Mouse (Mus musculus) gastrocnemius, postnatal 36 days (tissue): ENCODE measurements at regions not wholly inside any gene's neighbourhood (a gene's known extent, or its start where the extent isn't known, plus 50 kb on each side); places are given as distances from the start of the nearest gene placed in this dataset.

Experiments used
- DNase-seq, 2 experiments: peaks; one replicate each; pipeline ENCODE4 v3.0.0; 2022
- intact Hi-C: fragments of 180-260 bp; cut with DNase I; formaldehyde crosslinking; loops from one replicate; pipeline ENCODE4 v1.15.1; 2025

DNA sequence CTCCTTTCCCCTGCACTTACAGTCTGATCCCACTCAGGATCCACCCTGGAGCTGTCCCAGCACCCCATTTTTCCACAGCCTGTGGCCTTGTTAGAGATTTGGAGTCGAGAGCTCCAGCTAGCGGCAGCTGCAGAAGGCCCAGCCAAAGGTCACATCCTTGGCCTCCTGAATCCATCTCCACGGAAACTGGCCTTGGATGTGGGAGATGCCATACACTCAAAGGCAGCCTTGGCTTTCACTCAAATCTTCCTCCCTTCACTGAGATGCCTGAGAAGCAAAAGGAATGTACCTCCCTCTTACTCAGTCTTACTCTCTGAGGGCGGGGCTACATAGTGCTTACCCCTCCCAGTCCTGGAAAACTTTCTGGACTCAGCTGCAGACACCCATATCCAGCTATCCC lies 56.2 kb upstream of the Ky start:
- no peak for DNase-seq

DNA sequence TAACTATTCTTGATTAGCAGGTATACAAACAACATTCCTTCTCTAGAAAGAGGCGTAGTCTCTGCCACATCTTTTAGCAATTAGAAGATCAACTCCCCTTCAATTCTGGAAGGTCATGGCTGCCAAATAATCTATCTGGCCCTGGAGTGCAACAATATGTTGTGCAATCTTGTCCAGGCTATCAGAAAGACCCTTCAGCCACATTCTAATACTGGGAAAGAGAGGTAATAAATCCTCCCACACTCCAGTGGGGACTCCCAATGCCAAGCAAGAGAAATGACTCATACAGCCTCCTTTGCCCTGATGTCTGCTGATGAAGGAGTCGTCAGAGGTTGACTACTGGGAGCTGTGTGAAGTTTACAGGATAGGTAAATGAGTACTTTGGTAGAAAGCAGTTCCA lies 59.5 kb upstream of the Ky start:
- DNase-seq = no peak
- intact Hi-C loops = no loop called here

More for the DNA sequence above, 56.2 kb upstream of the Ky start:
- intact Hi-C loops = no loop called here

DNA sequence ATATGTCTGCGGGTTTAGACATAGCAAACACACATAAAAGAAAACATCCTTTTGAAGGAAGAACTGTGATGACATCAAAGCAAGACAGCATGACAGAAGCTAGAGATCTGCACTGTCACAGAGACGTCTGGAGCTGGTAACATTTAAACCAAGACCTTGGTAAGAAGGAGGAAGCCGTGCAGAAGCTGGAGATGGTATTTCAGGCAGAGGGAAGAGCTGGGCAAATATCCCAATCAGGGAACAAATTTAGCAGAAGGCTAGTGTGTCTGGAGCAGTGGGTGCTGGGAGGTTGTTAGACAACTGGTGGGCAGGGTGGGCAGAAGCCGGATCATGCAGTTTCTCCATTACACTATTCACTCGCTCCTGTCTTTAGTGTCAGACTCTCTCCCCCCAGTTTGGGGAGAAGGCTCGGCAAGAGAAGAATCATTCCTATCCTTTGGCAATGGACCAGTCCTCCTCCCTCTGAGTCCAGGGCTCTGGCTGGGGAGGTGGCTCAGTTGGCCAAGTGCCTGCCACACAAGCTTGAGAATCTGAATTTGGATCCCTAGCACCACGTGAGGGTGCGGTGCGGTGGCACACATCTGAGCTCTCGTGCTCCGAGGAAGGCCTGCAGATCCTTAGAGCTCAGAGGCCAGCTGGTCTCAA lies 63.2 kb upstream of the Ky start:
- peak; percentile 13 to 60 for DNase-seq
- intact Hi-C loops = loop anchor here (5.0 kb wide), 1 partner anchor 40 kb away; no protein-coding TSS in a partner anchor

DNA sequence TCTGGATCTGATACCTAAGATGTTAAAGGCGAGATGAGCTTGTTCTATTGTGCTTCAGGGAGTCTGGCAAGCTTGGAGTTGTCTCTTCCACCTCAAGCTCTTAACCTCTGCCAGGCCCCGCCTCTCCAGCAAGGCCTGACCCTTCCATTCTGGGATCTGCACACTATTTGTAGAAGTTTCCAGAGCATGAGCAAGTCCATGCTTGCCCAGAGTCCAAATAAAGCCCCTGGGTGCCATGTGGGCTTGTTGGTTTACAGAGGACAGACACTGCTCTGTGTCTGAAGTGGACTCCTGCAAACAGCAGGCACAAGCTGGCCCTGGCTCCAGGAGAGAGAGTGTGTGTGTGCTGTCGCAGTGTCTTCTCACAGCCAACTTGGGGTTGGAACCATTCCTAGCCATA lies 67.9 kb upstream of the Ky start:
- intact Hi-C loops = no loop called here
- no peak for DNase-seq

DNA sequence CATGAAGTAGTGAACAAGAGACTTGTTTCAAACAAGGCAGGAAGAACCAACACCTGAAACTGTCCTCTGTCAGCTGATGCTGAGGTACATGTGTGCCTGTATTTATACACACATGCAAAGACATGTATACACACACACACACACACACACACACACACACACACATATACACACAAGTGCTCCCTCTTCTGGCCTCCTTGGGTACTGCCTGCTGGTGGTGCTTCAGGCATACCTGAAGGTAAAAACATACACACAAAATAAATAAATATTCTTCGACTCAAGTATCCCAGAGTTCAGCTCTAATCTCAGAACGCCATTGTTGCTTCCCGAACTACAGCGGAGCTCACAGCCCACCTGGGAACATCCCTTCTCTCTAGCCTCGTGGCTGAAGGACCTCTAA lies 69.2 kb upstream of the Ky start:
- DNase-seq = no peak
- intact Hi-C loops = no loop called here

DNA sequence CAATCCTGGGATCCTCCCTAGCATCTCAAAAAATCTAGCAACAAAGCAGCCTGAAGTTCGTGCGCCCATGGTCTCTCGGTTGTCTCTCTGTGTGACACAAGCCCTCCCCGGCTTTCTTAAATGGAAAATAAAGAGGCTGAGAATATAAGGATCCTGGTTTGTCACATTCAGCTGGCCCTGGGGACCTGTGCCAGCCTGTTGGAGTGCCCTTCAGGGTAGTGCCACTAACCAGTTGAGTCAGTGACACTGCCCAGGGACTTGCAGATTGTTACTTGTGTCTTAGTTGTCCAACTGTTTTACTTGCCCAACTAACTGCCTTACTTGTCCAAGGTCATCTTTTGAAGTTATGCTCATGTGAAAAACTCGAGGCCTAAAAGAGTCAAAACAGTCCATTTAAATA lies 73.5 kb upstream of the Ephb1 start:
- no peak for DNase-seq
- intact Hi-C loops = loop anchor here (5.0 kb wide), 1 partner anchor 64 kb away; no protein-coding TSS in a partner anchor

DNA sequence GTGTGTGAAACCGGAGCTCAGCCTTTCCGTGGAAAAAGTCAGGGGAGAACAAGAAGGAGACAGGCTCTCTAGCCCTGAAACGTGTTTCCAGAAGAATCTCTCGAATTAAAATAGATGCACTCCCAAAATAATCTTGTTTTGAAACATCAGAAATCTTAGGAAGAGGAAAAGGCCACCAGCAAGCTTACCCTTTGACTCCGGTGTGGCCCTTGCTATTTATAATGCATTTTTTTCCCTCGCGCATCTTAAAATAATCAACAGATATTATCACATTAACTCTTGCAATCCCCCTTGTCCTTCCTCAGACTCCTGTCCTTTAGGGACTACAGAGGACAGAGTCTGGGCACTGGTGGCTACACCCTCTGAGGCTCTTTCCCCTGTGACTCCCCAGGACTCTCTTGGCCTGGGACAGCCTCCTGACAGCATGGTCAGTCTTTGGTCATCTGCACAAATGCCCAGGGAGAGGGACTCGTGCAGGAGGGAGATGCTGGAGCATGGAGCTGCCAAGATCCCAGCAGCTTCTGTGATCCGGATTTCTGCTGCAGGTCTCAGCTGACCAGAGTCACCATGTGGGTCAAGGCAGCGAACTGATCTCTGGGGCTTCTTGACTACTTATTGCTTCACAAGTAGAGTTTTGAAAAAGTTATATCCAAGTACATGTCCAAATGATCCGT lies 70.3 kb upstream of the Ephb1 start:
- intact Hi-C loops = loop anchor here (5.0 kb wide), 2 partner anchors 67 to 92 kb away; no protein-coding TSS in a partner anchor
- DNase-seq = peak in 1 of 2 experiments; percentile 37

DNA sequence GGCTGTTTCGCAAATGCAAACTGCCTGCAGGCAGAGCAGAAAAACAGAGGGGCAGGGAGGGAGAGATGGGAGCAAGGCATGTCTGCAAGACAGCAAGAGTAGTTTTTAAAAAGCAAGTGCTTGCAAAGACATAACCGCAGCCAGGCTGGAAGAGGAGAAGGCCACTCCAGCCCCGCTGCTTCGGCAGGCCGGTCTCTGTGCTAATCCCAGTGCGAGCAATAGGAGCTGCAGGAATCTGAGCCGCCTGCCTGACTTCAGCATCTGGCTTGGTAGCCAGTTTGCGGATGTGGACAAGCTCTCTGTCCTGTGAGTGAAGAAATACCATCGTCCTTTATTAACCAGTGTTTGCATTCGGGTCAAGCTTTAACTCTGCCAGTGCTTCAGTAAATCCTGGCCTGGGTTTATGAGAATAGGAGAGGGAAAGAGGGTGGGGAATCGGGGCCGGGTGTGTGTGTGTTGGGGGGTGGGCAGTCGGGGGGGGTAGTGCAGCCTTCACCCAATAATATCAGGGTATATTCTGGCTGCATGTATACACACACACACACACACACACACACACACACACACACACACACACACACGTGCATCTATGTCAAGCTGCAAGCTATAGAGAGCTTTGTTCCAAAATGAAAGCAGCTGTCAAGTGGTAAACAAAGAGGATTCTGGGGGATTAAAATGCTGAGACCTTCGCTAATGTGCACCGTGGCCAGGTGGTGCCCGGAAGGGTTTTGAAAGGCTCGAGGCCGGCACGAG lies 69.6 kb upstream of the Ephb1 start:
- peak; percentile 54 to 61 for DNase-seq
- intact Hi-C loops = loop anchor here (5.0 kb wide), 1 partner anchor 93 kb away; no protein-coding TSS in a partner anchor

DNA sequence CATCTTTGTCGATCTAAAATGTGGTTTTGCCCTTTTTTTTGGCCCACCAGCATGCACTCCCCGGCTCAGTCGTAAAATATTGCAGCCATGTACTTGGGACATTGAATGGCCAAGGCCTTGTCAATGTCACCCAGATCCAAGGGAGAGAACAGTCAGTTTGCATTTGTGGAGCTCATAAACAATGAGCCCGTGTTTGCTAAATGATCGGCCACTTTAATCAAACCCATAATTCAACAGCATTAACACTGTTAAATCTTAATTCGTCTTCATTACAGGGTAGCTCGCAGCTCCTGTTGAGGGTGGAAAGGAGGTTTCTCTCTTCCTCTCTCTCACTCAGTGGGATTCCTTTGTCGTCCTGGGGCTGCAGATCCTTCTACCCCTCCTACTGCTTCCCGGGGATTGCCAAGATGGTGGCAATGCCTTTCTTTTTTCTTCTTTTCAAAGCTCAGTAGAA lies 69.0 kb upstream of the Ephb1 start:
- DNase-seq = no peak
- intact Hi-C loops = loop anchor here (5.0 kb wide), 1 partner anchor 94 kb away; no protein-coding TSS in a partner anchor

DNA sequence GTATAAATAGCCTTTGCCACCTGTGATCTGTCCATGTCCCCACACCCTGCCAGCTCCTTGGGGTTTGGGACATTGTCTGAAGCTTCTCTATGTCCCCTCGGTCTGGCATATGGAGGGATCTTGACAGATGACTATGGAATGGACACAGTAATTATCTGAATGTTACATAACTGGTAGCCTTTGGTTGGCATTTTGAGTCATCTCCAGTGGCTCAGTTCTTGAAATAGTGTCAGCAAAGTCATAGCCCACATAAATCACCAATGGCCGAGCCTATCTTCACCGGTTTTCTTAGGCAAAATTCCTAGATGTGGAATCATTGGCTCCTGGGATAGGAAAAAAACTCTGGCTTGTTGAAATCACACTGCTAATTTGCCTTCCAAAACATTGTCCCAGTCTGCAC lies 67.3 kb upstream of the Ephb1 start:
- no peak for DNase-seq
- intact Hi-C loops = loop anchor here (5.0 kb wide), 1 partner anchor 95 kb away; no protein-coding TSS in a partner anchor

DNA sequence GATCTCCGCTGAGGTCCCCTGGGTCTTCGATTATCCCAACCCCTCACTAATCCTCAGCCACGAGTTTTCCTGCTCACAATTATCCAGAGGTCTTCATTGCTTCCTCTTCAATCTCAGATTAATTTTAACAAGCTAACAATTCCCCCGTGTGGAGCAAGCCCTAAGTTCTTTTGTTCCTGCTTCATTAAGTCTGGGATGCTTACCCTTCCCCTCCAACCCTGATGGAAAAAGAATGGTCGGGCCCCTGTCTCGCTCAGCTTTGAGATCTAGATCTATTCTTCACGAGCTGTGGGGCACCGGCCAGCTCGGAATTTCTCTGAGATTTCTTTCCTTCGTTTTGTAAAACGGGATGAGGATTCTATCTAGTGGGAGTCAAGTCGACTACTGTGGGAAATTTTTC lies 65.7 kb upstream of the Ephb1 start:
- intact Hi-C loops = loop anchor here (5.0 kb wide), 1 partner anchor 97 kb away; no protein-coding TSS in a partner anchor

DNA sequence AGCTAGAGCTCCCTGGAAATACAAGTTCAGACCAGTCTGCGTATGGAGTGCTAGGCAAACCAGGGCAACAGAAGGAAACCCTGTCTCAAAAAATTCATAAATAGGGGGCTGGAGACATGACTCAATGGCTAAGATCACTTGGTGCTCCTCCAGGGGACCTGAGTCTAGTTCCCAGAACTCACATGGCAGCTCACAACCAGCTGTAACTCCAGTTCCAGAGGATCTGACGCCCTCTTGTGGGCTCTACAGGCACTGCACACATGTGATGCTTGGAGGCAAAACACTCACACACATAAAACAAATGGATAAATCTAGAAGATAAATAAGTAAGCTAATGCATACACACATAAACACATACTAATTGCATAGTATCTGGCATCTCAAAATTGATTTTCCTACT lies 59.1 kb upstream of the Ephb1 start:
- intact Hi-C loops = loop anchor here (5.0 kb wide), 1 partner anchor 84 kb away; no protein-coding TSS in a partner anchor
- no peak for DNase-seq

More for the DNA sequence above, 65.7 kb upstream of the Ephb1 start:
- DNase-seq = no peak

DNA sequence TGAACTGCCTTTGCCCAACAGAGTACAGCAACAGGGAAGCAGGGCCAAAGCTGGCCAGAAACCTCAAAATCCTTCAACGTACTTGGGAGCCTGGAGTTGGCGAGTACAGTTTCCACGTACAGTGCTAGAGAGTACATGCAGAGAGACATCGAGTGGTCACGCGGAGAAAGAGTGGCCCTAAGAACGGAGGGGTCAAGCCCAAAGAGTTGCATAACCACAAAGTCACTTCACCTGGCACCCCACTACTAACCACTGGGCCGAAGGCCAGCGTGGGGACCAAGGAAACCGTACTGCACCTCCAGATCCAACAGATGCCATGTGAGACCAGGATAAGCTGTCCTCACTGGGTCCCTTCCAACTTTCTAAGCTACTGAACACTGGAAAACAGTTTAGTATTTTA lies 56.2 kb upstream of the Ephb1 start:
- peak; percentile 35 to 46 for DNase-seq
- intact Hi-C loops = loop anchor here (5.0 kb wide), 1 partner anchor 87 kb away; no protein-coding TSS in a partner anchor

DNA sequence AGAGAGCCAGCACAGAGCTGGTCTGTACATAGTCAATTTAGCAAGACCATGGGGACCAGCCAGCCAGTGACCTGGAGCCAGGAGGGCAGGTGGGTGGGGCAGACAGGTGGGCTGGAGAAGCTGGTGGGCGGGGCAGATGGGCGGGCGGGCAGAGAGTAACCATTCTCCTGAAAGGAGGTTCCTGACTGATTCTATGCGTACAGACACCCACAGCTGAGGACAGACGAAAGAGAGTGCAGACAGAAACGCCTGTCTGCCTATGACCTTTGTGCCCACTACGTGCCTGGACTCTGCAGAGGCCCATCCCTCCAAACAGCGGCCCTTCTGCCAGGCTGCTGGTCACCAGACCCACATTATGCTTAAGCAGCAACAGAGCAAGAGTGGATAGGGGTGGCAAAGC lies 51.5 kb upstream of the Ephb1 start:
- intact Hi-C loops = loop anchor here (5.0 kb wide), 1 partner anchor 106 kb away; no protein-coding TSS in a partner anchor
- no peak for DNase-seq
